Mouse (Mus musculus) frontal cortex, adult 2 months (tissue): ENCODE results near the gene Dnph1. TPM values are rescaled to one million over a fixed set of nuclear protein-coding genes. Genes with fewer than 3 reads are reported as not detected.
"Not testable (repeated sequence)": the region's sequence is repeated elsewhere in the genome, so short reads cannot be mapped to it uniquely, and the experiment has no call there.

Source experiments
- DNase-seq, 2 experiments: peaks; one replicate each; pipeline ENCODE4 v3.0.0; 2022; ENCODE audit warnings: low spot score in 1 of 2; ENCODE audit errors: extremely low spot score in 1 of 2
- polyA plus RNA-seq: library from polyadenylated mRNA; depleted of rRNA; stranded (reverse); fragments of >200 nt; gene quantifications from 2 replicates; pipeline ENCODE4 v1.2.3, GENCODE M21; 2012; rRNA removed

Dnph1 gene
- polyA plus RNA-seq = 4.0 and 4.8 TPM in 2 replicates

- peak; percentile 79 to 84 for DNase-seq
These were observed at the start of gene Dnph1 for GRCm38 (mm10) chr17:46496623-46497434. TSS of gene Dnph1 (plus strand) at chr17:46496711.

GRCm38 (mm10) chr17:46452683-46453082 lies 43.8 kb upstream of the Dnph1 start:
- DNase-seq = no peak

GRCm38 (mm10) chr17:46453302-46453948 lies 43.1 kb upstream of the Dnph1 start:
- DNase-seq = no peak

- peak in 1 of 2 experiments; percentile 34 for DNase-seq
These were observed 42.5 kb upstream of the Dnph1 start for GRCm38 (mm10) chr17:46453970-46454411.

GRCm38 (mm10) chr17:46454539-46454938 lies 42.0 kb upstream of the Dnph1 start:
- DNase-seq = no peak

GRCm38 (mm10) chr17:46455110-46455691 lies 41.3 kb upstream of the Dnph1 start:
- no peak for DNase-seq

GRCm38 (mm10) chr17:46457791-46458190 lies 38.7 kb upstream of the Dnph1 start:
- peak in 1 of 2 experiments; percentile 52 for DNase-seq

GRCm38 (mm10) chr17:46458439-46458838 lies 38.1 kb upstream of the Dnph1 start:
- DNase-seq = no peak

- no peak for DNase-seq
These were observed 35.8 kb upstream of the Dnph1 start for GRCm38 (mm10) chr17:46460673-46461072.

- DNase-seq = no peak
These were observed 35.2 kb upstream of the Dnph1 start for GRCm38 (mm10) chr17:46461347-46461746.

GRCm38 (mm10) chr17:46462226-46462625 lies 34.3 kb upstream of the Dnph1 start:
- DNase-seq = no peak

GRCm38 (mm10) chr17:46467830-46468229 lies 28.7 kb upstream of the Dnph1 start:
- DNase-seq = no peak

GRCm38 (mm10) chr17:46476601-46477000 lies 19.9 kb upstream of the Dnph1 start:
- DNase-seq = no peak

GRCm38 (mm10) chr17:46477286-46477685 lies 19.2 kb upstream of the Dnph1 start:
- DNase-seq = no peak

- peak; percentile 40 to 73 for DNase-seq
These were observed 12.9 kb upstream of the Dnph1 start for GRCm38 (mm10) chr17:46483561-46484001.

- no peak for DNase-seq
These were observed 12.5 kb upstream of the Dnph1 start for GRCm38 (mm10) chr17:46484021-46484431.

- DNase-seq = peak in 1 of 2 experiments; percentile 32
These were observed 12.0 kb upstream of the Dnph1 start for GRCm38 (mm10) chr17:46484461-46484875.

GRCm38 (mm10) chr17:46486995-46487394 lies 9.5 kb upstream of the Dnph1 start:
- no peak for DNase-seq

GRCm38 (mm10) chr17:46487431-46487830 lies 9.1 kb upstream of the Dnph1 start, which contains the start of gene Ttbk1:
TSS of gene Ttbk1 (minus strand) at chr17:46487675.
- peak in 1 of 2 experiments; percentile 69 for DNase-seq

GRCm38 (mm10) chr17:46495486-46495885 lies 1.0 kb upstream of the Dnph1 start:
- no peak for DNase-seq

- DNase-seq = not testable (repeated sequence)
These were observed 430 bp upstream of the Dnph1 start for GRCm38 (mm10) chr17:46496081-46496480.
